Mouse (Mus musculus): ENCODE data around the gene Samt1. TPM values are rescaled to one million over a fixed set of nuclear protein-coding genes. Genes with fewer than 3 reads are reported as not detected.
"Not testable (repeated sequence)": the region's sequence is repeated elsewhere in the genome, so short reads cannot be mapped to it uniquely, and the experiment has no call there.

Samt1 gene
- not detected in 2 replicates for total RNA-seq (2014; rRNA removed)
- polyA plus RNA-seq (2015; fragmentation: Nextera tagmentation; extraction: Ambion mirVana), result not detected in 2 replicates

- H3K27ac ChIP-seq (ENCODE audit: low read depth, low read length); H3K36me3 ChIP-seq (ENCODE audit: insufficient read depth); H3K4me1 ChIP-seq (ENCODE audit: insufficient read depth); H3K4me3 ChIP-seq (ENCODE audit: low read depth, low read length); H3K27me3 ChIP-seq (ENCODE audit: insufficient read depth, low read length); H3K4me2 ChIP-seq (ENCODE audit: low read depth); DNase-seq; H3K9me3 ChIP-seq (ENCODE audit: low read length); H3K9ac ChIP-seq; ATAC-seq: not testable (repeated sequence)
Measured at GRCm38 (mm10) chrX:154012540-154012939, at the start of gene Samt1. Gene Samt1, minus strand, starts transcription at chrX:154012640.

- ATAC-seq; H3K27ac ChIP-seq (ENCODE audit: low read depth, low read length); H3K27me3 ChIP-seq (ENCODE audit: insufficient read depth, low read length); H3K4me3 ChIP-seq (ENCODE audit: low read depth, low read length); H3K9me3 ChIP-seq (ENCODE audit: low read length); H3K9ac ChIP-seq; H3K4me1 ChIP-seq (ENCODE audit: insufficient read depth); H3K4me2 ChIP-seq (ENCODE audit: low read depth); DNase-seq; H3K36me3 ChIP-seq (ENCODE audit: insufficient read depth): not testable (repeated sequence)
Measured at GRCm38 (mm10) chrX:154054939-154055338, 42.5 kb upstream of the Samt1 start, which contains the start of gene Gm10057. Gene Gm10057, minus strand, starts transcription at chrX:154055039.

GRCm38 (mm10) chrX:154033727-154034126 is 21.3 kb upstream of the Samt1 start, which contains the start of gene 4921511M17Rik:
Gene 4921511M17Rik, minus strand, starts transcription at chrX:154033827.
- H3K27ac ChIP-seq (ENCODE audit: low read depth, low read length); H3K4me1 ChIP-seq (ENCODE audit: insufficient read depth); ATAC-seq; H3K9ac ChIP-seq; H3K27me3 ChIP-seq (ENCODE audit: insufficient read depth, low read length); H3K9me3 ChIP-seq (ENCODE audit: low read length); H3K4me3 ChIP-seq (ENCODE audit: low read depth, low read length); H3K36me3 ChIP-seq (ENCODE audit: insufficient read depth); H3K4me2 ChIP-seq (ENCODE audit: low read depth); DNase-seq: not testable (repeated sequence)

- not testable (repeated sequence) for H3K9me3 ChIP-seq (ENCODE audit: low read length); H3K4me1 ChIP-seq (ENCODE audit: insufficient read depth); H3K4me2 ChIP-seq (ENCODE audit: low read depth); H3K27ac ChIP-seq (ENCODE audit: low read depth, low read length); H3K27me3 ChIP-seq (ENCODE audit: insufficient read depth, low read length); H3K36me3 ChIP-seq (ENCODE audit: insufficient read depth); DNase-seq; H3K4me3 ChIP-seq (ENCODE audit: low read depth, low read length); ATAC-seq; H3K9ac ChIP-seq
- WGBS, result no CpG with 5 or more reads among the region's 2 CpGs
Measured at GRCm38 (mm10) chrX:153976914-153977313, 35.5 kb downstream of the Samt1 start.

GRCm38 (mm10) chrX:153976467-153976866 is 36.0 kb downstream of the Samt1 start:
- H3K9me3 ChIP-seq (ENCODE audit: low read length); ATAC-seq: not testable (repeated sequence)
- 25% methylated on average over 4 of the region's 4 CpGs for WGBS

GRCm38 (mm10) chrX:153974450-153974849 is 38.0 kb downstream of the Samt1 start:
- no peak overlapping the region for H3K27ac ChIP-seq (ENCODE audit: low read depth, low read length)
- TF ChIP-seq CTCF (IDR thresholded peaks at IDR 0.05; ENCODE audit: low read depth), result peak; percentile 36
- H3K9ac ChIP-seq, result no peak overlapping the region
- ATAC-seq, result no peak
- H3K27me3 ChIP-seq (ENCODE audit: insufficient read depth, low read length), result no peaks in the 10 kb centered on the region
- no peak overlapping the region for H3K4me3 ChIP-seq (ENCODE audit: low read depth, low read length)
- no peaks in the 10 kb centered on the region for H3K36me3 ChIP-seq (ENCODE audit: insufficient read depth)
- DNase-seq, result no peak
- no peak overlapping the region for H3K4me2 ChIP-seq (ENCODE audit: low read depth)
- H3K4me1 ChIP-seq (ENCODE audit: insufficient read depth), result no peaks in the 10 kb centered on the region
- H3K9me3 ChIP-seq (ENCODE audit: low read length), result no peaks in the 10 kb centered on the region
- 30% methylated on average over 2 of the region's 2 CpGs for WGBS

More at GRCm38 (mm10) chrX:153976467-153976866, 36.0 kb downstream of the Samt1 start:
- H3K27me3 ChIP-seq (ENCODE audit: insufficient read depth, low read length); H3K27ac ChIP-seq (ENCODE audit: low read depth, low read length); H3K4me2 ChIP-seq (ENCODE audit: low read depth); H3K36me3 ChIP-seq (ENCODE audit: insufficient read depth); H3K4me3 ChIP-seq (ENCODE audit: low read depth, low read length); DNase-seq; H3K9ac ChIP-seq; H3K4me1 ChIP-seq (ENCODE audit: insufficient read depth): not testable (repeated sequence)

GRCm38 (mm10) chrX:153952866-153953265 is 59.6 kb downstream of the Samt1 start:
- not testable (repeated sequence) for H3K27me3 ChIP-seq (ENCODE audit: insufficient read depth, low read length); DNase-seq; H3K36me3 ChIP-seq (ENCODE audit: insufficient read depth); H3K9me3 ChIP-seq (ENCODE audit: low read length); H3K4me1 ChIP-seq (ENCODE audit: insufficient read depth); H3K4me3 ChIP-seq (ENCODE audit: low read depth, low read length); ATAC-seq; H3K27ac ChIP-seq (ENCODE audit: low read depth, low read length); H3K4me2 ChIP-seq (ENCODE audit: low read depth); H3K9ac ChIP-seq
- WGBS, result no CpG with 5 or more reads among the region's 2 CpGs

Other genes starting within 250 kb of the Samt1 start
- 20.4 and 27.3 TPM in 2 replicates for gene Spin2c, start 180.4 kb downstream of the Samt1 start, total RNA-seq (2014; rRNA removed)
- gene Spin2c, start 180.4 kb downstream of the Samt1 start, polyA plus RNA-seq (2015; fragmentation: Nextera tagmentation; extraction: Ambion mirVana), result 27.6 and 31.5 TPM in 2 replicates
- gene 4921511M17Rik, start 21.2 kb upstream of the Samt1 start, total RNA-seq (2014; rRNA removed), result not detected in 2 replicates
- gene 4921511M17Rik, start 21.2 kb upstream of the Samt1 start, polyA plus RNA-seq (2015; fragmentation: Nextera tagmentation; extraction: Ambion mirVana), result not detected in 2 replicates
- not detected in 2 replicates for gene Gm10057, start 42.4 kb upstream of the Samt1 start, total RNA-seq (2014; rRNA removed)
- gene Gm10057, start 42.4 kb upstream of the Samt1 start, polyA plus RNA-seq (2015; fragmentation: Nextera tagmentation; extraction: Ambion mirVana), result not detected in 2 replicates
- not detected in 2 replicates for gene Gm15140, start 108.0 kb upstream of the Samt1 start, total RNA-seq (2014; rRNA removed)
- gene Gm15140, start 108.0 kb upstream of the Samt1 start, polyA plus RNA-seq (2015; fragmentation: Nextera tagmentation; extraction: Ambion mirVana), result not detected in 2 replicates

Data from forebrain, postnatal 0 days (tissue).